Mouse (Mus musculus): ENCODE data around the gene Psmb7.

DNA sequence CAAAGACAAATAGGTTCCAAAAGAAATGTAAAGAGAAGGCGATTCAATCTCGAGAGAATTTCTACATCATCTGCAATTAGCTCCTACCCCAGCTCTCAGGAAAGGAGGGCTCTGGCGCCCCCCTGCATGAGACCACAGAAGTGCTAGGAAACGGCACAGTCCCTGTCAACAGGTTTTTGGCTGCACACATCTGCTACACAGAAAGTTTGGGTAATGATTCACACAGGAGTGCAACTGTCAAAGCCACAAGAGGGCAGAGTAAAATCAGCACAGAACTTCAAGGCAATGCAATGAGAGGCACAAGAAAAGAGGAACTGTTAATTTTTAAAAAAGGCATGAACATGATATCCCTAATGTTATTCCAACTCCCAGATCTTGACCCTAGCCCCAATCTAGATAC is 27.8 kb downstream of the Psmb7 start:
- no peak for TF ChIP-seq POLR2A (IDR thresholded peaks at IDR 0.05; ENCODE audit: borderline replicate concordance, low read depth, low read length)
- peak; percentile 38; the same call in 1 of the 2 replicates for TF ChIP-seq CTCF (IDR thresholded peaks at IDR 0.05; ENCODE audit: low read depth, low read length)
